Mouse (Mus musculus) heart, adult 2 months (tissue): ENCODE data around the gene Tenm3. TPM values are rescaled to one million over a fixed set of nuclear protein-coding genes. Genes with fewer than 3 reads are reported as not detected.

Experiments used
- DNase-seq, 2 experiments: peaks; one replicate each; pipeline ENCODE4 v3.0.0; 2021
- H3K27ac ChIP-seq: fragments of 200-600 bp; 2 replicates; pipeline ENCODE4 v1.8.1; 2022
- H3K27me3 ChIP-seq: fragments of 200-500 bp; 2 replicates; pipeline ENCODE4 v1.6.1; 2012; ENCODE audit warnings: mild to moderate bottlenecking, low read length, inconsistent platforms, mixed read lengths; ENCODE audit not compliant: control insufficient read depth, insufficient read depth
- H3K36me3 ChIP-seq: fragments of 200-500 bp; 2 replicates; pipeline ENCODE4 v1.6.1; 2012; ENCODE audit warnings: low read length, inconsistent platforms; ENCODE audit not compliant: control insufficient read depth, insufficient read depth
- H3K4me1 ChIP-seq: fragments of 200-500 bp; 2 replicates; pipeline ENCODE4 v1.6.1; 2011; ENCODE audit warnings: low read length; ENCODE audit not compliant: control insufficient read depth, insufficient read depth
- H3K4me3 ChIP-seq: fragments of 200-600 bp; 2 replicates; pipeline ENCODE4 v1.8.1; 2022
- H3K79me2 ChIP-seq: fragments of 200-500 bp; replicated peaks from 2 replicates; pipeline ENCODE4 v1.6.1; 2012; ENCODE audit warnings: mild to moderate bottlenecking, inconsistent platforms, low read length, moderate library complexity, mixed read lengths; ENCODE audit not compliant: control insufficient read depth, insufficient read depth
- H3K9ac ChIP-seq: fragments of 200-500 bp; 2 replicates; pipeline ENCODE4 v1.6.1; 2012; ENCODE audit warnings: low read depth, mild to moderate bottlenecking, control low read depth, inconsistent platforms, low read length, mixed read lengths
- CTCF ChIP-seq: fragments of 200-600 bp; IDR thresholded peaks from 2 replicates; pipeline ENCODE4 v1.8.1; 2022; ENCODE audit warnings: antibody characterized with exemption, mild to moderate bottlenecking, moderate library complexity
- EP300 ChIP-seq: fragments of 200-500 bp; IDR thresholded peaks from 2 replicates; pipeline ENCODE4 v1.6.1; 2011; ENCODE audit warnings: low read depth, low read length, control low read depth; ENCODE audit not compliant: insufficient read depth
- POLR2A ChIP-seq: fragments of 200-500 bp; IDR thresholded peaks from 2 replicates; pipeline ENCODE4 v1.6.1; 2011; ENCODE audit warnings: mild to moderate bottlenecking, low read depth, low read length, control low read depth; ENCODE audit not compliant: insufficient read depth
- WGBS: fragments of 180-500 bp; shearing (Covaris S2); methylation state at CpG from one replicate; pipeline ENCODE4 v1.1.7; 2018; 5-methylcytosine and 5-hydroxymethylcytosine counted together
- intact Hi-C: fragments of 180-260 bp; cut with DNase I; formaldehyde crosslinking; loops from one replicate; pipeline ENCODE4 v1.15.1; 2025
- long read RNA-seq: library from polyadenylated mRNA; stranded (forward); transcript quantifications from one replicate; pipeline ENCODE4 v2.0.0, GENCODE M21; 2021
- polyA plus RNA-seq: library from polyadenylated mRNA; depleted of rRNA; stranded (reverse); fragments of >200 nt; gene quantifications from 2 replicates; pipeline ENCODE4 v1.2.3, GENCODE M21; 2012; rRNA removed
- total RNA-seq, 2 experiments: library from RNA; stranded (reverse); gene quantifications; 2 replicates each; pipeline ENCODE4 v1.2.3; 2021

Gene Tenm3
- total RNA-seq: 1 to 10 TPM; 2.0 to 3.8 TPM
- 2.2 and 2.5 TPM in 2 replicates for polyA plus RNA-seq
- long read RNA-seq, partial matches to known transcripts: 1 of 1 reads
- long read RNA-seq, other reads (novel, unspliced or antisense): 0 of 1 reads

DNA sequence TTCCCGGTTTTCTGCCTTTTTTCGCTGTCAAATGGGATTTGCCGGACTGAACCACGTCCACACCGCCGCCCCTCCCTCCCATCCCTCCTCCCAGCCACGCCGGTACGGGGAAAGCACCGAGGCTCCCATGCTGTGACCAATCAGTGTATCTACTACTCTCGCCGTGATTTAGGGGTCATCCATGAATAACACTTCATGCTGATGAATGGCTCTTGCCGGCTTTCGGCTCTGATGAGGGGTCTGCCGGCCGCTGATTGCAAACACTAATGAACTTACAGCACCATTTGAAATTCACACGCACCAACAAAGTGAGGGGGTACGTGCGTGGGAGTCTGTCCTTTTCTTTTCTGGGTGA, at the start of gene Tenm3:
Gene Tenm3 (minus strand): TSS at position 21 of the 355 bp plus-strand sequence.
- DNase-seq: peak in 1 of 2 experiments; percentile 24

DNA sequence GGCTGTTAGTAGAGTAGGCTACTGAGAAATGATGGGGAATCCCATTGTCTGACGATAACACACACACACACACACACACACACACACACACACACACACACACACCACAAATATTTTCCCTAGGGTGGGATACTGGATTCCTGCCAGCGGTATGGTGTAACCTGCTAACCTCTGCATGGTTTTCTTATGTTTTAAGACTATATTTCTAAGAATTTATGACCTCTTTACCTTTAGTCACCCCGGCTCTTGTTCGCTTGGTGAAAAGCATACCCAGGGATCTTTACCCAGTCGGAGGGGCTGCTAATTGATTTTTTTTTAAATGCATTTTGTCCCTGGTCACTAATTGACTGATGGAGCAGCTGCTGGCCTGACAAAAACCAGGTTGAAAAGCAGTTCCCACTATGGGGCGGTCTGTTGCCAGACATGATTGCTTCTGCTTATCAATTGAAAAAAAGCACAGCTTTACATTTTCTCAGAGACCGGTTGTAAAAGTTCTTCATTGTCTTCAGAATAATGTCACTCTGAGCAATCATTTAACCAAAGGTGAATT, 46.5 kb upstream of the Tenm3 start:
- Histone ChIP-seq H3K27ac (no peak overlapping the region), H3K79me2 (no peaks in the 10 kb centered on the region), H3K4me3 (no peak overlapping the region), H3K27me3 (no peaks in the 10 kb centered on the region), H3K4me1 (no peaks in the 10 kb centered on the region), H3K36me3 (no peaks in the 10 kb centered on the region), H3K9ac (no peak overlapping the region)
- intact Hi-C loops: no loop called here
- 71% methylated on average over 7 of the region's 7 CpGs for WGBS
- TF ChIP-seq EP300 (no peak), POLR2A (no peak), CTCF (no peak)
- DNase-seq: no peak

More for the DNA sequence above, at the start of gene Tenm3:
- Histone ChIP-seq H3K27ac (no peak within 1 kb of the TSS; the same call in 1 of the 2 replicates), H3K79me2 (no peaks in the 10 kb centered on the region), H3K4me1 (no peaks in the 10 kb centered on the region), H3K4me3 (peak within 1 kb of the TSS; percentile 61), H3K36me3 (no peaks in the 10 kb centered on the region), H3K27me3 (peaks cover 6% of the 10 kb centered on the region; the same call in 1 of the 2 replicates), H3K9ac (peak within 1 kb of the TSS; percentile 31; the same call in 1 of the 2 replicates)
- TF ChIP-seq CTCF (no peak), POLR2A (no peak), EP300 (no peak)
- WGBS: 2% methylated on average over 19 of the region's 19 CpGs
- intact Hi-C loops: loop anchor here (10.0 kb wide), 1 partner anchor 619 kb away; no protein-coding TSS in a partner anchor

DNA sequence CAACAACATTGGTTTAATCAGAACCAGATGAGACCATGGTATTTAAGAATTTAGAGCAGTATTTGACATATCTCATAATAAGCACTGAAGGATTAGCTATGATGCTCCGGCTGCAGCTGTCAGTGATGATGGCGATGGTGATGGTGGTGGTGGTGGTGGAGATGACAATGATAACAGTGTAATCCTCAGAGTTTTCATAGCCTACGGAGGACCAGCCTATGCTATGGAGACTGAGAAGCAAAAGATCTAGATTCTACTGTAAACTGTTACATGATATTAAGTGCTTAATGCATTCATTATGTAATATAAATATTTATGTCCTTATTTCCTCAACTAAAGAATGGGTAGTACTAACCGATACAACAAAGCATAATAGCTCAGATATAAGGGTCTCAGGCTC, 40.5 kb upstream of the Tenm3 start:
- WGBS: 90% methylated on average over 4 of the region's 4 CpGs
- intact Hi-C loops: no loop called here
- no peak for TF ChIP-seq EP300
- TF ChIP-seq CTCF: no peak
- no peak for TF ChIP-seq POLR2A
- Histone ChIP-seq H3K79me2 (no peaks in the 10 kb centered on the region), H3K36me3 (no peaks in the 10 kb centered on the region), H3K27ac (no peak overlapping the region), H3K4me3 (no peak overlapping the region), H3K9ac (no peak overlapping the region), H3K27me3 (no peaks in the 10 kb centered on the region), H3K4me1 (no peaks in the 10 kb centered on the region)
- DNase-seq: no peak

DNA sequence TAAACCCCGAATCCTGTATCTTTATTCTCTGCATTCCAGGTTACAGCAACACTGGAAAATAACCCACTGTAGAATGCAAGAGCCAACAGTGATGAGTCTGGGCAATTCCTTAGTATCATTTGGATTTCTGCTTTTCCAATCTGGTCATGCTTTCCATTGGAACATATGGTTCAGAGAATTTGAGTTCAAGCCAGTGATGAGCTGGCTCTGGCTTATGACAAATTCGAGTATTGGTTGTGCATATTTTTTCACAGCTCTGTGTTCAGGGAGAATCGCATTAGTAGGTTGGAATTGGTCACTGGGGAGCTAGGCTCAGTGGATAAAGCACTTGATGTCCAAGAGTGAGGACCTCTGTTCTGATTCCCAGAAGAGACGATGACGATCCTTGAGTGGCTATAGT, 36.8 kb upstream of the Tenm3 start:
- DNase-seq: no peak
- intact Hi-C loops: no loop called here
- no peak overlapping the region for H3K9ac ChIP-seq
- H3K27me3 ChIP-seq: no peaks in the 10 kb centered on the region
- no peak overlapping the region for H3K27ac ChIP-seq
- H3K36me3 ChIP-seq: no peaks in the 10 kb centered on the region
- H3K4me1 ChIP-seq: no peaks in the 10 kb centered on the region
- WGBS: 81% methylated on average over 5 of the region's 5 CpGs
- no peak for TF ChIP-seq POLR2A
- no peak for TF ChIP-seq EP300
- no peak for TF ChIP-seq CTCF
- H3K79me2 ChIP-seq: no peaks in the 10 kb centered on the region
- no peak overlapping the region for H3K4me3 ChIP-seq

DNA sequence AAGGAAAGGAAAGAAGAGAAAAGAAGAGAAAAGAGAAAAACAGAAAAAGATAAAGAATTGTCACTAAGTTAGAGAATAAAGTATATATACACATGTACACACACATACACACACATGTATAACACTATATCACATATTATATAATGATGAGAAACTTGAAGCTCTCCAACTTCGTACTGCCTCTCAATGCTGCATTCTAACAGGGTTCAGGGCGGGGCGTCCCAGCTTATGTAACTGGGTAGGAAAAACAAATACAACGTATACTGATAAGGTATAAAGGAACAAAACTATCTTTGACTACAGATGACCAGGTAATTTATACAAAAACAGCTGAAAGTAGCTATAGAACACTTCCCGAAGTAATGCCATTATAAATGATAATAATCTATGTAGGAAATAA, 22.2 kb upstream of the Tenm3 start:
- 77% methylated on average over 5 of the region's 5 CpGs for WGBS
- H3K27me3 ChIP-seq: no peaks in the 10 kb centered on the region
- TF ChIP-seq POLR2A (no peak), CTCF (no peak), EP300 (no peak)
- H3K4me1 ChIP-seq: no peaks in the 10 kb centered on the region
- no peak overlapping the region for H3K4me3 ChIP-seq
- intact Hi-C loops: no loop called here
- H3K79me2 ChIP-seq: no peaks in the 10 kb centered on the region
- no peak for DNase-seq
- H3K9ac ChIP-seq: no peak overlapping the region
- no peak overlapping the region for H3K27ac ChIP-seq
- H3K36me3 ChIP-seq: no peaks in the 10 kb centered on the region

DNA sequence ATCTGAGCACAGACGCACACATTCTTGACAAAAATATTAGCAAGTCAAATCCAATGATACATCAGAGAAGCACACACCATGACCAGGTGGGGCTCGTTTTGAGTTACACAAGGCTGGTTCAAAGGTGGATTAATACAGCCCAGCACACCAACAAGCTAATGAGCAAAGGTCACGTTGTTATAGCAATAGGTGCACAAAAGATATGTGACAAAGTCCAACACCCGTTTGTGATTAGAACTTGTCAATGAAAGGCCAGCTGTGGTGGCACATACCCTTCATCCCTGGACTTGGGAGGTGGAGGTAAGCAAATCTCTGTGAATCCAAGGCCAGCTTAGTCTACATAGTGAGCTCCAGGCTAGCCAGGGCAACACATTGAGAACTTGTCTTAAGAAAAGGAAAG, 21.7 kb upstream of the Tenm3 start:
- TF ChIP-seq EP300: no peak
- no peak for TF ChIP-seq CTCF
- TF ChIP-seq POLR2A: no peak
- WGBS: 72% methylated on average over 4 of the region's 4 CpGs
- no peaks in the 10 kb centered on the region for H3K79me2 ChIP-seq
- no peaks in the 10 kb centered on the region for H3K36me3 ChIP-seq
- no peak for DNase-seq
- H3K9ac ChIP-seq: no peak overlapping the region
- H3K27ac ChIP-seq: no peak overlapping the region
- H3K4me1 ChIP-seq: no peaks in the 10 kb centered on the region
- H3K4me3 ChIP-seq: no peak overlapping the region
- intact Hi-C loops: no loop called here
- no peaks in the 10 kb centered on the region for H3K27me3 ChIP-seq
